Comparison of ENCODE assay signal across 7 mouse cellular contexts in the genomic region with DNA sequence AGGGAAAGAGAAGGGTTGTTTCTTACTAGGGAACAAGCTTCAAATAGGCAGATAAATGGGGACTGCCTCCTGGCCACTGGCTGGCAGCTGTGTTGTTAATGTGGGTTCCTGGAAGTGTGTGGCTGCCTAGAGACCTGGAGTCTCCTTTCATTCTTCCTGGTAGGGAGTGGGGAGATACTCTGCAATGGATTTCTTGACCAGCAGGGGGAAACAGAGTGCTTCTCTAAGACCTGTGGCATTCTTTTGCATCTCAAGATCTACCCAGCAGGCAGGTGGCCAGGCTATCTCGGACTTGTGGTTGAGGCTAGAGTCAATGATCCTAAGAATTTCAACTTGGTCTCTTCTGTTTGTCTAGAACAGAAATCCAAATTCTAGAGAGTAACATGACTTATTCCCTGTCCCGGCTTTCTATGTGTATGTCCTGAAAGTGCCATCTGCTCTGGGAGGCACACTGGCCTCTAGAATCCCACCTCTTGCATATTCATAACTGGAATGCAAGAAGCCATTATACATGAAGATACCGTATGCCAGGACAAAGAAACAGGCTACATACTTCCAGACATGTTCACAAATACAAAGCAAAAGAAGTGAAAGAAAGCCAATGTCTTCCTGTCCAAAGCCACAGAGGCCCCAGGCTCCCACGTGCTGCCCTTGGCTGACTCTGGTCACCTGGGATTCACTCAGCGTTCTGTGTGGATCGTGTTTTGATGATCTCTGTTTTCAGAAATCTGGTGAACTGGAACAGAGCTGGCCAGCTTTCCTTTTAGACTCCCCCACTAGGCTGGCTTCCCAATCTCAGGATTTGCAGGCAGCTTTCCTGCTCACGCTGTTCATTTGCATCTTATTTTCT. TPM values are rescaled to one million over a fixed set of nuclear protein-coding genes. Genes with fewer than 3 reads are reported as not detected.
DNase-seq lines count a peak whose midpoint lies in the region; ATAC-seq lines count a peak whose summit lies in the region.

No protein-coding gene starts in this region.

- H3K4me3 ChIP-seq in forebrain, embryonic 14.5 days (ENCODE audit: low read depth, low read length), result no peak overlapping the region
- H3K4me3 ChIP-seq in hindbrain, embryonic 13.5 days, result no peak overlapping the region

- H3K4me1 ChIP-seq in forebrain, embryonic 14.5 days (ENCODE audit: control insufficient read depth, insufficient read depth, low read length), result 0 out of 2 replicates have a peak, but pooled peaks cover 5% of the 10 kb centered on the region
- H3K4me1 ChIP-seq in hindbrain, embryonic 13.5 days (replicated peaks), result peaks cover 4% of the 10 kb centered on the region; the same call in 1 of the 2 replicates

- no peaks in the 10 kb centered on the region for H3K27me3 ChIP-seq in forebrain, embryonic 14.5 days (replicated peaks; ENCODE audit: control insufficient read depth, insufficient read depth, low read length)
- no peaks in the 10 kb centered on the region for H3K27me3 ChIP-seq in hindbrain, embryonic 13.5 days

- no peak overlapping the region for H3K27ac ChIP-seq in forebrain, embryonic 14.5 days (ENCODE audit: low read depth, low read length)
- peak overlapping the region; percentile 60 for H3K27ac ChIP-seq in hindbrain, embryonic 13.5 days

- 0 out of 2 replicates have a peak overlapping the region, but pooled peaks have one; percentile 1 for H3K9ac ChIP-seq in forebrain, embryonic 14.5 days (ENCODE audit: low read length)
- no peak overlapping the region for H3K9ac ChIP-seq in hindbrain, embryonic 13.5 days

- no peak overlapping the region for H3K4me2 ChIP-seq in forebrain, embryonic 14.5 days (ENCODE audit: low read length)
- H3K4me2 ChIP-seq in hindbrain, embryonic 13.5 days, result no peak overlapping the region

- WGBS in forebrain, embryonic 14.5 days, result 51% methylated on average over 7 of the region's 7 CpGs
- WGBS in hindbrain, embryonic 13.5 days, result 43% methylated on average over 7 of the region's 7 CpGs

- ATAC-seq in forebrain, embryonic 14.5 days, result peak; percentile 79
- peak; percentile 65; the same call in 1 of the 2 replicates for ATAC-seq in hindbrain, embryonic 13.5 days (ENCODE audit: low FRiP score)

- H3K36me3 ChIP-seq in forebrain, embryonic 14.5 days (ENCODE audit: control insufficient read depth, insufficient read depth, low read length), result no peaks in the 10 kb centered on the region
- H3K36me3 ChIP-seq in hindbrain, embryonic 13.5 days, result no peaks in the 10 kb centered on the region

- no peaks in the 10 kb centered on the region for H3K9me3 ChIP-seq in forebrain, embryonic 14.5 days (replicated peaks; ENCODE audit: control insufficient read depth, low read length)
- no peaks in the 10 kb centered on the region for H3K9me3 ChIP-seq in hindbrain, embryonic 13.5 days

- DNase-seq in R1 (ENCODE audit: low read depth, low spot score), result peak; percentile 82
- peak; percentile 16 for DNase-seq in c-Kit-positive CD71-negative TER-119-negative erythroid progenitor cells, embryonic 14.5 days (ENCODE audit: low read depth)
- DNase-seq in forebrain, embryonic 14.5 days (ENCODE audit: low spot score), result peak; percentile 81
- DNase-seq in layer of hippocampus, postnatal 14 days (ENCODE audit: low spot score in 2 of 2), result peak; percentile 71 to 80
- peak; percentile 76 for DNase-seq in mesoderm, embryonic 11.5 days (ENCODE audit: low read depth, low spot score)
- peak; percentile 62 for DNase-seq in skeletal muscle tissue, adult 2 months (ENCODE audit: low read depth, low spot score)

RNA-seq across cellular contexts. Expression of gene Tpo, which starts 3.6 kb away (rescaled TPM):
- 0.09 and 0.15 TPM in 2 replicates for polyA plus RNA-seq in forebrain, embryonic 14.5 days (2014; fragmentation: Nextera tagmentation; extraction: Ambion mirVana)
- polyA plus RNA-seq in hindbrain, embryonic 13.5 days (2015; fragmentation: Nextera tagmentation; extraction: Ambion mirVana), result 0.21 TPM in 1 of 2 replicates, not detected in the other
- under 1 TPM; 0.21 to 0.69 TPM for total RNA-seq in layer of hippocampus, postnatal 14 days (2021)

Comparison
In these comparisons a context has a peak if more than half of its experiments do, and no peak if none do; other contexts are left out.
1. DNase-seq: peak in every context shown above with its lines; median percentile 82 in R1; 81 in forebrain, embryonic 14.5 days; 76 in mesoderm, embryonic 11.5 days; 76 in layer of hippocampus, postnatal 14 days; 62 in skeletal muscle tissue, adult 2 months; 16 in c-Kit-positive CD71-negative TER-119-negative erythroid progenitor cells, embryonic 14.5 days.